Mouse (Mus musculus): ENCODE measurements at regions not wholly inside any gene's neighbourhood (a gene's known extent, or its start where the extent isn't known, plus 50 kb on each side); places are given as distances from the start of the nearest gene placed in this dataset.
A peak's percentile ranks its signal among the peaks of the same experiment; 100 is the strongest.

DNA sequence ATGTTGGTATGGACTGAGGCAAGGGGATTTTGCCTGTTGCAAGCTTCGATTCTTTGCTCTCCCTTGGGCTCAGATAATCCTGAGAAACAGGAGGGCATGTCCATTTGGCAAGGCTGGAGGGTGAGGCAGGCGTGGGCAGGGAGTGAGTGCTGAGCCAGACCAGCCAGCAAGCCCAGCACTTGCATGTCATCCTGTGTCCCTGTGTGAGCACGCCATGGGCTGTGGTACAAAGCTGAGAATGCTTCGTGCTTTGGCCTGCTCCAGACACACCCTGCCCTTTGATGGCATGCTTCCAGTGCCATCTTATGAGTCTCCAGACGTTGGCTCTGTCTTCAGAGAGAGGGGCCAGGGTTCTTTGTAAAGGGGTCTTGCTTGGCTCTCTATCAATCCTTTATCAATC lies 557.1 kb downstream of the Vrk1 start:
- H3K4me2 ChIP-seq: no peak overlapping the region
- no peaks in the 10 kb centered on the region for H3K27me3 ChIP-seq (replicated peaks)
- ATAC-seq (ENCODE audit: low FRiP score): no peak
- no peaks in the 10 kb centered on the region for H3K36me3 ChIP-seq
- no peak overlapping the region for H3K9ac ChIP-seq (replicated peaks)
- H3K4me3 ChIP-seq (replicated peaks): no peak overlapping the region
- 0 out of 2 replicates have a peak, but pooled peaks cover 4% of the 10 kb centered on the region for H3K9me3 ChIP-seq (replicated peaks)
- H3K27ac ChIP-seq (replicated peaks): no peak overlapping the region
- 84% methylated on average over 5 of the region's 5 CpGs for WGBS
- H3K4me1 ChIP-seq: peaks cover 9% of the 10 kb centered on the region; the same call in 1 of the 2 replicates

DNA sequence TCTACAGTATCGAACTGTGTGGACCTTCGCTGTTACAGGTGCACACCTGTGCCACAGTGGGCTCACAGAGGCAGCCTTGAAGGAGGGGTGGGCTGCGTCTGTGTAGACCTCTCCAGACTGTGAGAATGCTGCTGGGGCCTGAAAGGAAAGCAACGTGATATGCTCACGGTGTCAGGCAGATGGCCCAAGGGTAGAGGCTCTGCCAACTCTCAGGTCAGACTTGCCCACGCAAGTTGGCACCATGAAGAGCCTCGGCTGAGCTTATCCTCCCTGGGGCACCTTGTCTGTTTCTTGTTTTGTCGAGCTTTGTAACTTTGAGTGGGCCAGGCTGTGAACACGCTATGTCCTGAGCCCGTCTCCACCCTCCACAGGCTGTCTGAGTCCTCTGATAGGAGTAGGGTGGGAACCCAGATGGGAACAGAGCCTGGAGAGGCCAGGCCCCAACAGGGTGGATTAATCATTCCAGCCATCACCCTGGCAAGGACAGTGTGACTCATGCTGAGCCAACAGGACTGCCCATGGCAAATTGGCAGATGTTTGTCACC lies 558.6 kb downstream of the Vrk1 start:
- Histone ChIP-seq H3K4me1 (peaks cover 9% of the 10 kb centered on the region; the same call in 1 of the 2 replicates), H3K27me3 (replicated peaks) (no peaks in the 10 kb centered on the region), H3K9me3 (replicated peaks) (0 out of 2 replicates have a peak, but pooled peaks cover 4% of the 10 kb centered on the region), H3K9ac (replicated peaks) (no peak overlapping the region), H3K4me3 (replicated peaks) (no peak overlapping the region), H3K4me2 (no peak overlapping the region), H3K27ac (replicated peaks) (no peak overlapping the region), H3K36me3 (no peaks in the 10 kb centered on the region)
- ATAC-seq (ENCODE audit: low FRiP score): no peak
- WGBS: 91% methylated on average over 10 of the region's 10 CpGs

DNA sequence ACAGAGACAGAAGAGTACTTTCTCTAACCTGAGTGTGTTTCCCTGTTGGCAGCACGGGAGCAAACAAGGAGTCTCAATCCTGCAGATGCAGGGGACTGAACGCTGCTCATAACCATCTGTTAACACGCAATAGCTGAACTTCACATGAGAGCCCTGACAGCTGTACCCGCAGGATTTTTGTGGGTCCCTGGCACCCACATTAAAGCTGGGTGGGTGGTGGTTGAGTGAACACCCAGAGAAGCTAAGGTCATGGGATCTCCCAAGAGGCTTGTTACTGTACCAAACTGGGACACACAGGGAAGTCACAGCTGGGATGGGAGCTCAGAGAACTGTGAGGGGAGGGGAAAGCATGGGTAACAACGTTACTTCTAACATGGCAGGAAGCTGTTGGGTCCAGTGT lies 562.9 kb downstream of the Vrk1 start:
- WGBS: 89% methylated on average over 5 of the region's 5 CpGs
- ATAC-seq (ENCODE audit: low FRiP score): no peak
- Histone ChIP-seq H3K4me3 (replicated peaks) (no peak overlapping the region), H3K27me3 (replicated peaks) (no peaks in the 10 kb centered on the region), H3K9me3 (replicated peaks) (no peaks in the 10 kb centered on the region), H3K36me3 (no peaks in the 10 kb centered on the region), H3K9ac (replicated peaks) (no peak overlapping the region), H3K27ac (replicated peaks) (no peak overlapping the region), H3K4me1 (no peaks in the 10 kb centered on the region), H3K4me2 (no peak overlapping the region)

DNA sequence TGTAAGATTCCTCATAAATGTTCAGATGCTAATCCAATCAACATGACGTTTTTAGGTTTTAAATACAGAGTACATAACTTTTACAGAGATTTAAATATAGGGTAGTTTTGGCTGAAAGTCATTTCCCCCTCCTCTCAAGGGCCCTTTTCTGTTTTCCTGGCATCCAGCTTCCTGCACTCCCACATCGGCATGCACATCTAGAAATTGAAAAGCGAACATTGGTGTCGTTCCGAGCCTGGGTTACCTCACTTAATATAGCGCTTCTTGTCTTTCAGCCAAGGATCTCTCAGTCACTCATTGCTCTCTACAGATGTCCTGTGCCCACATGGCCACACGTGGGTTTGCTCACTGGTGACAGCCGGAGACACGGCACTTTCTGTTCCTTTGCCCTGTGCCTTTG lies 572.7 kb downstream of the Vrk1 start:
- H3K4me1 ChIP-seq: no peaks in the 10 kb centered on the region
- H3K4me3 ChIP-seq (replicated peaks): no peak overlapping the region
- no peaks in the 10 kb centered on the region for H3K36me3 ChIP-seq
- H3K27ac ChIP-seq (replicated peaks): no peak overlapping the region
- WGBS: 57% methylated on average over 9 of the region's 9 CpGs
- H3K27me3 ChIP-seq (replicated peaks): no peaks in the 10 kb centered on the region
- H3K9me3 ChIP-seq (replicated peaks): no peaks in the 10 kb centered on the region
- no peak overlapping the region for H3K4me2 ChIP-seq
- no peak for ATAC-seq (ENCODE audit: low FRiP score)
- no peak overlapping the region for H3K9ac ChIP-seq (replicated peaks)

DNA sequence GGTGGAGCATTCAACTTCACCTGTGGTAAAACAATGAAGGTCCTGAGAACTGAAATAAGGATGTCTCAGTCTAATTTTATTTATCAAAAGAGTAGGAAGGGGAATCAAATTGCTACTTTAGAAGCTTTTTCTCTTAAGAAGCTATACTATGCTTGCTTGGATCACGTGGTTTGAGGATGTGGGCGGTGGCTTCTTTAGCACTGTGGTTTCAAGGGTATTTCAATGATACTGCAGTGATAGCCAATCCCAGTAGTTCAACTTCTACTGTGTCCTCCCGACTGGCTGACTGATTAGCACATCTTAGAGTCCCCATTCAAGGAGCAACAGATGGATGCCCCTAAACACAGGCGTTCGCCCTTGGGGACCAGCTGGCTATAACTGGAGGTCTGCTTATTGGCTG lies 575.6 kb downstream of the Vrk1 start:
- Histone ChIP-seq H3K27me3 (replicated peaks) (no peaks in the 10 kb centered on the region), H3K9me3 (replicated peaks) (no peaks in the 10 kb centered on the region), H3K9ac (replicated peaks) (no peak overlapping the region), H3K4me3 (replicated peaks) (no peak overlapping the region), H3K27ac (replicated peaks) (no peak overlapping the region), H3K4me2 (no peak overlapping the region), H3K4me1 (no peaks in the 10 kb centered on the region), H3K36me3 (no peaks in the 10 kb centered on the region)
- ATAC-seq (ENCODE audit: low FRiP score): no peak
- WGBS: 84% methylated on average over 5 of the region's 5 CpGs

DNA sequence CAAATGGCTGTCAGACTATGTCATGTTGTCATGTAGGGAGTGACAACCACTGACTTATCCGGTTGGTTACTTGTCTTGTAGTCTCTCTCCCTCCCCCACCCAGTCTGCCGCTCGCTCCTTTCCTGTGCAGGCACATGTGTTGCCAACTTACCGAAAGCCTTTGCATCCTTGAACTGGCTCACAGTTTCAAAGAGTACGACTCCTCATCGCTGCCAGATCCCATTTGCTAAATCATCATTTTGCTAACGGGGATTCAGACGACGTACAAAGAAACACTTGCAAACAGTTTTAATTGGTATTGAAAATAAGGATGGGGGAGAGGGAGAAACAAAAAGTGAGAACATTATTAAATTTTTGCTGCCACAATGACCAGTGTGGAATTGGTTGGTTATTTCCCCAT lies 582.7 kb downstream of the Vrk1 start:
- no peak for ATAC-seq (ENCODE audit: low FRiP score)
- no peak overlapping the region for H3K4me3 ChIP-seq (replicated peaks)
- 87% methylated on average over 9 of the region's 9 CpGs for whole genome bisulfite sequencing
- no peak overlapping the region for H3K27ac ChIP-seq (replicated peaks)
- H3K9ac ChIP-seq (replicated peaks): no peak overlapping the region
- no peaks in the 10 kb centered on the region for H3K36me3 ChIP-seq
- no peaks in the 10 kb centered on the region for H3K27me3 ChIP-seq (replicated peaks)
- no peaks in the 10 kb centered on the region for H3K9me3 ChIP-seq (replicated peaks)
- no peaks in the 10 kb centered on the region for H3K4me1 ChIP-seq
- H3K4me2 ChIP-seq: no peak overlapping the region

DNA sequence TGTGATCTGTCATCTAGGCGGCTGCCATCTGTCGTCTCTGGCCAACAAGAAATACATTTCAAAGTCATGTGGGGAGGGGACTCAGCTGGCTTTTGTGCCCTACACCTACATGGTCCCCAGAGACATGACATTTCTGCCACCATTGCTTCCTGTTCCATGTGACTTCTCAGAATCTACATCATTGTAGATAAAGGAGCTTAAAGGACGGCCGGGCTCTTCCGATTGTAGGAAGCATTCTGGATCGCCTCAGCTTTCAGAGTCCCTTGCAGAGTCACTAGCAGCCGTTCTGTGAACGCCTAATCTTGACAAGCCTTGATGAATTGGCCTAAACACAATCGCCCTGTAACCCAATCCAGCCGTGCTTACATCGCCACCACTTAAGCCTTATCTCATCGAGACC lies 587.6 kb downstream of the Vrk1 start:
- Histone ChIP-seq H3K9ac (replicated peaks) (no peak overlapping the region), H3K9me3 (replicated peaks) (no peaks in the 10 kb centered on the region; the same call in 1 of the 2 replicates), H3K27ac (replicated peaks) (no peak overlapping the region), H3K4me3 (replicated peaks) (no peak overlapping the region), H3K4me1 (no peaks in the 10 kb centered on the region), H3K27me3 (replicated peaks) (no peaks in the 10 kb centered on the region), H3K4me2 (no peak overlapping the region), H3K36me3 (no peaks in the 10 kb centered on the region)
- WGBS: 41% methylated on average over 12 of the region's 12 CpGs
- ATAC-seq (ENCODE audit: low FRiP score): no peak

DNA sequence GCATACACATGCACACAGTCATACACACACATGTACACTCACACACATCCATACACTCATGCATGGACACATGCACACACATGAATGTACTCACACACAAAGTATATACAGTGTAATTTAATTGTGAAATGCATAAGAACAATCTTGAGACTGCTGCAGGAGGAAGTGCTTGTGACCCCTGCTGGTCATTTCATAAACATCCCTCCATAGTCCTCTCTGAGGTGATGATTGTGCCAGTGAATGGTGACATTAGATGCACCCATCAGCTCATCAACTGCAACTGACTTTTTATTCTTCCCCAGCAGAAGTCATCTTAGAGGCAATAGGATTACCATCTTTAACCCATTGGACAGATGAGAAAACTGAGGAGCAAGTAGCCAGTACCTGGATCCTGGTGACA lies 597.2 kb downstream of the Vrk1 start:
- Histone ChIP-seq H3K36me3 (no peaks in the 10 kb centered on the region), H3K27ac (replicated peaks) (no peak overlapping the region), H3K4me1 (peaks cover 13% of the 10 kb centered on the region), H3K9ac (replicated peaks) (no peak overlapping the region), H3K4me3 (replicated peaks) (no peak overlapping the region), H3K9me3 (replicated peaks) (no peaks in the 10 kb centered on the region), H3K27me3 (replicated peaks) (no peaks in the 10 kb centered on the region), H3K4me2 (no peak overlapping the region)
- no peak for ATAC-seq (ENCODE audit: low FRiP score)

DNA sequence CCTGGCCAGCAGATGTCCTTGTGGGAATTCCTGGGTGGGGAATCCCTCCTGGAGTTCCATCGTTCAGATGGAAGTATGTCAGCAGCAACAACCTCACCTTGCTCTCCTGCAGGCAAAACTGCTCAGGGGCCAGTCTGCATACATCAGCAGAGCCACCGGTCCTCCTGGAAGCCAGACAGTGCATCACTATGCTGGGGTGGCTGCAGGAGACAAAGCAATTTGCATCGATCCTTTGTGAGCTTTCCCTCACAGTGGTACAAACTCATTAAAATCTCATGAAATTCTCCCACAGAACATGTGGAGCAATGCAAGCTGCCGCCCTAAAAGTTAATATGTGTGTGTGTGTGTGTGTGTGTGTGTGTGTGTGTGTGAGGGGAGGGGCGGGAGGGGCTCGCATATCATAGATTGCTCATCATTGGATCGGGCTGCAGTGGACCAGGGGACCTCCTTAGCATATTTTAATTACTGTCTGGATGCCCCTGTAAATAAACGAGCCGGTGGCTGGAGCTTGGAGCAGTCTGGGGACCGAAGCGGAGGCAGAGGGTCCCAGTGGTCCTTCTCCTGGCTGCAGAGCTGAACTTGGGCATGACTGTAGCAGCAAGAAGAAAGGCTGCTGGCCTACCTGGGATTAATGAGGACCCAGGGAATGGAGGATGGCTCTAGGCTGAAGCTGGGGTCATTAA lies 597.8 kb downstream of the Vrk1 start:
- H3K4me3 ChIP-seq (replicated peaks): no peak overlapping the region
- no peaks in the 10 kb centered on the region for H3K36me3 ChIP-seq
- no peaks in the 10 kb centered on the region for H3K9me3 ChIP-seq (replicated peaks)
- H3K27me3 ChIP-seq (replicated peaks): no peaks in the 10 kb centered on the region
- no peak overlapping the region for H3K9ac ChIP-seq (replicated peaks)
- H3K4me2 ChIP-seq: 0 out of 2 replicates have a peak overlapping the region, but pooled peaks have one; percentile 15
- peaks cover 13% of the 10 kb centered on the region for H3K4me1 ChIP-seq
- 0 out of 2 replicates have a peak, but pooled peaks have one; percentile 24 for ATAC-seq (ENCODE audit: low FRiP score)
- 0 out of 2 replicates have a peak overlapping the region, but pooled peaks have one; percentile 13 for H3K27ac ChIP-seq (replicated peaks)
- 32% methylated on average over 11 of the region's 11 CpGs for WGBS

DNA sequence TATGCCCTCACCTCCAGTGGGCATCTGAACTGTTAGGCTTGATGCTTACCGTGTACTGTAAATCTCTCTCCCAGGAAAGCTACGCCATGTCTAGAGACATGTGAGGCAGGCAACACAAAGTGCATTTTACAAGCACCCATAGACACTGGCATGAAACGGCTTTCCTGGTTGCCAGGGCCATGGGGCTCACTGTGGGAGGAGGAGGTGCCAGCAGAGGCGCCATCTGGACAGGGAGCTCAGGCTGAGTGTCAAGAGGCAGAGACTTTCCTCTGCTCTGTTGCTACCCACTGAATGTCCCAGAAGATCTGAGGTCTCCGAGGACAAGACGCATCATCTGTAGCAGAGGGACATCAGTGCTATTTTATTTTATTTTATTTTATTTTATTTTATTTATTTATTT lies 608.7 kb downstream of the Vrk1 start:
- no peak for ATAC-seq (ENCODE audit: low FRiP score)
- no peak overlapping the region for H3K4me2 ChIP-seq
- WGBS: 89% methylated on average over 6 of the region's 6 CpGs
- H3K9ac ChIP-seq (replicated peaks): no peak overlapping the region
- no peak overlapping the region for H3K4me3 ChIP-seq (replicated peaks)
- H3K27ac ChIP-seq (replicated peaks): no peak overlapping the region
- no peaks in the 10 kb centered on the region for H3K9me3 ChIP-seq (replicated peaks)
- H3K4me1 ChIP-seq: no peaks in the 10 kb centered on the region
- no peaks in the 10 kb centered on the region for H3K27me3 ChIP-seq (replicated peaks)
- H3K36me3 ChIP-seq: no peaks in the 10 kb centered on the region

DNA sequence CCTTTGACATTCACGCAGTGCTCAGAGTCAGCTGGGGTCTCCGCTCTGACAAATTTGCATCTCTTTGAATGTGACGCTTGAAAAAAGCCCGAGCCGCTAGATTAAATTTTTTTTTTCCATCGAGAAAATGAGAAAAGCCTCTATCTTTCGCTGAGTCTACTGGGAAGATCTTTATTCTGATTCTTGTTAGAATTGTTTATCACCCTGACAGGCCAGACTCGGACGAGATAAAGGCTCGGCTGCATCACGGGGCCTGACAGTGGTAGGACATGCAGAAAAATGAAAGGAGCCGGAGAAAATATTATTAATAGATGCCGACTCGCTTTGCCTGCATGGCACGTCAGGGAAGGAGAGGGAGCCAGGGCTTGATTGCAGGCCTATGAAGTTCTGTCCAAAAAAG lies 616.8 kb downstream of the Vrk1 start:
- no peak overlapping the region for H3K9ac ChIP-seq (replicated peaks)

DNA sequence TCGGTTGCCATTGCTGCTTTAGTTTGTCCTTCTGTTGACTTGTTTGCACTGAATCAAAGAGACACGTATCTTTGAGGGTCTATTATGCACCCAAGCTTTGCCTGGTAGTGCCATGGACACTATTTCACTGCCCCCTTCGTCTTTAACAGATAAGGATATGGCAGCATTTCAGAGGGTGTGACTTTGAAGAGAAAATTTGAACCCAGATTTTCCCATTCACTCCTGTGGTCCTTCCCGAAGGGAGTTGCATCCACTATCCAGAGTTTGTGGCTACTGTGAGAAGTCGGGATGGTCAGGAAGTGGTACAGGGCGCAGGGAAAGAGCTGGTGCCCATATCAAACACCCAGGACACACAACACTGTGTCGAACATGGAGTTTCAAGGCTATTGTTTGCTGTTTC lies 622.5 kb downstream of the Vrk1 start:
- no peak for ATAC-seq (ENCODE audit: low FRiP score)
- 89% methylated on average over 7 of the region's 7 CpGs for WGBS
- Histone ChIP-seq H3K36me3 (no peaks in the 10 kb centered on the region), H3K9ac (replicated peaks) (no peak overlapping the region), H3K27me3 (replicated peaks) (no peaks in the 10 kb centered on the region), H3K4me3 (replicated peaks) (no peak overlapping the region), H3K4me1 (no peaks in the 10 kb centered on the region), H3K9me3 (replicated peaks) (no peaks in the 10 kb centered on the region), H3K4me2 (no peak overlapping the region), H3K27ac (replicated peaks) (no peak overlapping the region)

More for the DNA sequence above, 616.8 kb downstream of the Vrk1 start:
- WGBS: 44% methylated on average over 15 of the region's 15 CpGs
- Histone ChIP-seq H3K4me3 (replicated peaks) (no peak overlapping the region), H3K36me3 (no peaks in the 10 kb centered on the region), H3K4me1 (no peaks in the 10 kb centered on the region), H3K27me3 (replicated peaks) (no peaks in the 10 kb centered on the region), H3K4me2 (no peak overlapping the region), H3K27ac (replicated peaks) (no peak overlapping the region), H3K9me3 (replicated peaks) (no peaks in the 10 kb centered on the region)
- ATAC-seq (ENCODE audit: low FRiP score): no peak

All from neural tube, embryonic 15.5 days (tissue).